Mouse (Mus musculus) macrophage (primary cell): ENCODE measurements around the gene Gnl2. TPM values are rescaled to one million over a fixed set of nuclear protein-coding genes. Genes with fewer than 3 reads are reported as not detected.

Source experiments
- H3K27ac ChIP-seq: fragments of 350-480 bp; formaldehyde crosslinking; 2 replicates; pipeline ENCODE4 v1.9.0; 2021
- H3K36me3 ChIP-seq: fragments of 350-480 bp; formaldehyde crosslinking; 2 replicates; pipeline ENCODE4 v1.9.0; 2021; ENCODE audit errors: inconsistent target
- H3K4me3 ChIP-seq: fragments of 350-480 bp; formaldehyde crosslinking; 2 replicates; pipeline ENCODE4 v1.9.0; 2021; ENCODE audit errors: inconsistent target
- H3K79me2 ChIP-seq: fragments of 350-480 bp; formaldehyde crosslinking; 2 replicates; pipeline ENCODE4 v1.9.0; 2021; ENCODE audit errors: inconsistent target
- WGBS: methylation state at CpG from one replicate; pipeline ENCODE4 v1.1.7; 2026; ENCODE audit warnings: inconsistent platforms; ENCODE audit not compliant: missing documents; 5-methylcytosine and 5-hydroxymethylcytosine counted together
- polyA plus RNA-seq: library from polyadenylated mRNA; stranded (reverse); fragments of 250-400 nt; gene quantifications from 3 replicates; pipeline ENCODE4 v1.2.4, GENCODE M21; 2018; ENCODE audit warnings: inconsistent platforms

Gnl2 gene
- polyA plus RNA-seq, 1 experiment from 2014 or later, result 51.8 TPM

- WGBS, result 3% methylated on average over 53 of the region's 63 CpGs
- H3K79me2 ChIP-seq, result peaks cover 25% of the 10 kb centered on the region; the same call in 1 of the 2 replicates
- H3K36me3 ChIP-seq, result peaks cover 4% of the 10 kb centered on the region; the same call in 1 of the 2 replicates
Measured at GRCm38 (mm10) chr4:125084403-125085345, 68.3 kb downstream of the Gnl2 start, which contains the start of gene Meaf6. Gene Meaf6 (plus strand): TSS chr4:125085134.

GRCm38 (mm10) chr4:125085346-125085841, 69.0 kb downstream of the Gnl2 start:
- H3K36me3 ChIP-seq, result peaks cover 12% of the 10 kb centered on the region; the same call in 1 of the 2 replicates
- WGBS, result 1% methylated on average over 29 of the region's 45 CpGs

More at GRCm38 (mm10) chr4:125084403-125085345, 68.3 kb downstream of the Gnl2 start, which contains the start of gene Meaf6:
- H3K27ac ChIP-seq, result peak within 1 kb of the TSS; percentile 22; the same call in 1 of the 2 replicates
- H3K4me3 ChIP-seq, result peak within 1 kb of the TSS; percentile 63

GRCm38 (mm10) chr4:125093031-125093430, 76.6 kb downstream of the Gnl2 start:
- H3K27ac ChIP-seq, result no peak overlapping the region
- H3K36me3 ChIP-seq, result peaks cover 22% of the 10 kb centered on the region; the same call in 1 of the 2 replicates
- WGBS, result 89% methylated on average over 5 of the region's 5 CpGs
- H3K79me2 ChIP-seq, result peaks cover 2% of the 10 kb centered on the region; the same call in 1 of the 2 replicates
- H3K4me3 ChIP-seq, result no peak overlapping the region

More at GRCm38 (mm10) chr4:125085346-125085841, 69.0 kb downstream of the Gnl2 start:
- peaks cover 25% of the 10 kb centered on the region; the same call in 1 of the 2 replicates for H3K79me2 ChIP-seq
- peak overlapping the region; percentile 55 for H3K4me3 ChIP-seq
- H3K27ac ChIP-seq, result no peak overlapping the region

GRCm38 (mm10) chr4:125096066-125096465, 79.7 kb downstream of the Gnl2 start:
- H3K36me3 ChIP-seq, result peaks cover 6% of the 10 kb centered on the region; the same call in 1 of the 2 replicates
- H3K4me3 ChIP-seq, result no peak overlapping the region
- peaks cover 7% of the 10 kb centered on the region; the same call in 1 of the 2 replicates for H3K79me2 ChIP-seq
- H3K27ac ChIP-seq, result no peak overlapping the region
- 92% methylated on average over 4 of the region's 5 CpGs for WGBS

- Histone ChIP-seq H3K36me3 (no peaks in the 10 kb centered on the region; the same call in 1 of the 2 replicates), H3K79me2 (peaks cover 12% of the 10 kb centered on the region; the same call in 1 of the 2 replicates), H3K27ac (no peak overlapping the region), H3K4me3 (no peak overlapping the region)
- 68% methylated on average over 4 of the region's 4 CpGs for WGBS
Measured at GRCm38 (mm10) chr4:125097412-125097811, 81.0 kb downstream of the Gnl2 start.

GRCm38 (mm10) chr4:125099458-125099857, 83.1 kb downstream of the Gnl2 start:
- WGBS, result 12% methylated on average over 8 of the region's 8 CpGs
- Histone ChIP-seq H3K36me3 (no peaks in the 10 kb centered on the region; the same call in 1 of the 2 replicates), H3K79me2 (peaks cover 12% of the 10 kb centered on the region; the same call in 1 of the 2 replicates), H3K27ac (no peak overlapping the region), H3K4me3 (no peak overlapping the region)

GRCm38 (mm10) chr4:125101334-125101733, 84.9 kb downstream of the Gnl2 start:
- 92% methylated on average over 13 of the region's 13 CpGs for WGBS
- no peak overlapping the region for H3K27ac ChIP-seq

More at GRCm38 (mm10) chr4:125101334-125101733, 84.9 kb downstream of the Gnl2 start:
- Histone ChIP-seq H3K79me2 (peaks cover 12% of the 10 kb centered on the region; the same call in 1 of the 2 replicates), H3K36me3 (no peaks in the 10 kb centered on the region; the same call in 1 of the 2 replicates), H3K4me3 (no peak overlapping the region)

Other genes starting within 250 kb of the Gnl2 start
- gene Mtf1, start 214.5 kb upstream of the Gnl2 start, polyA plus RNA-seq, result 12.8 to 14.1 TPM (median 13.2 TPM) in 3 replicates
- 12.5 to 25.5 TPM (median 17.8 TPM) in 3 replicates for gene Yrdc, start 165.9 kb upstream of the Gnl2 start, polyA plus RNA-seq
- 2.6 to 13.3 TPM (median 13.0 TPM) in 3 replicates for gene 1110065P20Rik, start 165.4 kb upstream of the Gnl2 start, polyA plus RNA-seq
- 0.18 to 0.49 TPM (median 0.26 TPM) in 3 replicates for gene Maneal, start 154.4 kb upstream of the Gnl2 start, polyA plus RNA-seq
- not detected in 3 replicates for gene Epha10, start 135.7 kb upstream of the Gnl2 start, polyA plus RNA-seq
- 8.4 to 11.2 TPM (median 9.5 TPM) in 3 replicates for gene 9930104L06Rik, start 79.5 kb upstream of the Gnl2 start, polyA plus RNA-seq
- 4.8 to 19.0 TPM (median 15.7 TPM) in 3 replicates for gene Cdca8, start 77.3 kb upstream of the Gnl2 start, polyA plus RNA-seq
- gene Rspo1, start 30.2 kb upstream of the Gnl2 start, polyA plus RNA-seq, result not detected in 3 replicates
- gene Dnali1, start 49.1 kb downstream of the Gnl2 start, polyA plus RNA-seq, result 0.09 TPM in 1 of 3 replicates, not detected in the others
- 15.9 to 19.4 TPM (median 15.9 TPM) in 3 replicates for gene Snip1, start 50.1 kb downstream of the Gnl2 start, polyA plus RNA-seq
- gene Meaf6, start 68.5 kb downstream of the Gnl2 start, polyA plus RNA-seq, result 18.5 to 49.2 TPM (median 35.8 TPM) in 3 replicates
- gene Zc3h12a, start 111.3 kb downstream of the Gnl2 start, polyA plus RNA-seq, result 6.2 to 14.2 TPM (median 8.5 TPM) in 3 replicates